Mouse (Mus musculus) heart, postnatal 10 days (tissue): ENCODE measurements at regions not wholly inside any gene's neighbourhood (a gene's known extent, or its start where the extent isn't known, plus 50 kb on each side); places are given as distances from the start of the nearest gene placed in this dataset.

ENCODE experiments used
- DNase-seq, 2 experiments: peaks; one replicate each; pipeline ENCODE4 v3.0.0; 2021
- intact Hi-C: fragments of 180-260 bp; cut with DNase I; formaldehyde crosslinking; loops from one replicate; pipeline ENCODE4 v1.15.1; 2025

GRCm38 (mm10) chr1:92292681-92293380 is 97.3 kb upstream of the Hdac4 start:
- DNase-seq, result no peak
- intact Hi-C loops, result no loop called here

GRCm38 (mm10) chr1:92286966-92287342 is 91.5 kb upstream of the Hdac4 start:
- DNase-seq, result no peak
- intact Hi-C loops, result no loop called here

- no peak for DNase-seq
- intact Hi-C loops, result no loop called here
Measured at GRCm38 (mm10) chr1:92286013-92286965, 90.8 kb upstream of the Hdac4 start.

GRCm38 (mm10) chr1:92284155-92284554 is 88.7 kb upstream of the Hdac4 start:
- intact Hi-C loops, result no loop called here
- no peak for DNase-seq

- intact Hi-C loops, result no loop called here
Measured at GRCm38 (mm10) chr1:92277199-92277747, 81.8 kb upstream of the Hdac4 start.

GRCm38 (mm10) chr1:92275388-92275787 is 79.9 kb upstream of the Hdac4 start:
- no peak for DNase-seq
- intact Hi-C loops, result no loop called here

More at GRCm38 (mm10) chr1:92277199-92277747, 81.8 kb upstream of the Hdac4 start:
- DNase-seq, result no peak

GRCm38 (mm10) chr1:92273760-92274159 is 78.3 kb upstream of the Hdac4 start:
- no peak for DNase-seq
- intact Hi-C loops, result no loop called here

DNA sequence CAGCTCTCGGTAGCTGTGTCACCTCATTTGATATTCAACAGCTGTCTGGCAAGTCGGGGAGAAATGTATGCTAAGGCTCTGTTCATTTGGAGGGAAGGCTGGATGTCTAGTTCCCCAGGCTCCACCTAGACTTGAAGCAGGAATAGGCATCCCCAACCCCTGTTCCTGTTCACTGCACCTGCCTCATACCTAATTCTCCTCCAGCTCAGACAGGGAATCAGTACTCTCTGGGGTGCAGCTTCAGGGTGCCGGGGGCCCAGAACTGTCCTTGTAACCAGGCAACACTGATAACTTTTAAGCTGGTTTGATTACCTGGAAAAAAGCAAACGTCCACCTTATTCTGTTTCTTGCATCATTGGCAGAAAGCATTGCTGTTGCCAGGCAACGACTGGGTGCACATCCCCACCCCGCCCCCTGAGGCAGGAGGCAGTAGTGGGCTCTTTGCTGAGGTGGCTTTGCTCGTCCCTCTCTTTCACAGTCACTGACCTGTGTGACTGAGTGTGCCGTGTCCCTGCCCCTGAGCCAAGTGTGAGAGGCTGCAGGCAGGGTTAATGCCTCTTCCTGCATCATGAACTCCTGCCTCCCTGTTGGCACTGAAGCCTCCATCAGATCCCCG is 76.3 kb upstream of the Hdac4 start:
- DNase-seq, result no peak
- intact Hi-C loops, result no loop called here

DNA sequence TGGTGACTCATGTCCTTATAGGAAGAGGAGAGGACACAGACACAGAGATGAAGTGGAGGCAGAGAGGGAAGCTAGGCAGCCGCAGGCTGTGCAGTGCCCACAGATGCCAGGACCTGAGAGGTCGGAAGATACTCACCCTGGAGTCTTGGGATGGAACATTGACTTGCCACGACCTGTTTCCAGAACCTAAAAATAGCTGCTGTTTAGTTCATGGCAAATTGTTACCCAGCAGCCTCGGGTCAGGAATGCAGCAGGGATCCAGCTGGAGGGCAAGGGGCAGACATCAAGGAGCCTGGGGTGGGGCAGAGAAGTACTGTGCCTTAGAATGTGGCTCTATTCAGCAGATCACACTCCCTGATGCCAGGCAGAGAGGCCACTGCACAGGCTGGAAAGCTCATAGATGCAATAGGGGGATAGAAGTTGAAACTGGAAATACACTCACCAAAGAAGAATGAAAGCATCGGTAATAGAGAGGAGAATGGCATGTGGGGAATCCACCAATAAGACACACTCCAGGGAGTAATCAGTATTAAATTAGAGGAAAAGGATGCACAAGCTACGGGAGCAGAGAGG is 75.1 kb upstream of the Hdac4 start:
- intact Hi-C loops, result no loop called here
- peak; percentile 33 to 51 for DNase-seq

DNA sequence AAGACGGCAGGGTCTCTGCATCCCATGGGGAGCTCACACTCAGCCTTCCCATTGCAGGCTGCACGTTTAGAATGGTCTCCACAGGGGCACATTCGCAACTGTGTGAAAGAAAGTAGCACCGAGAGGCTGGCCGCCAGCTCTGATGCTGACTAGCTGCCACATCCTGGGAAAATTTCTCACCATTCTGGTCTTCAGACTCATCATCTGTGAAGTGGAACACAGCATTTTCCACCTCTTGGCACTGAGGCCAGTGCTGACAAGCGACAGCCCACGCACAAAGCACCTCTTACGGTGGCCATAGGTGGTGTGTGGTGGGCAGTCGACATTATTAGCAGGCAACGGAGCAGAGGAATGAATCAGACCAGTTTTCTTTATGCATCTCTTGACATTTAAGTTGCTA is 74.0 kb upstream of the Hdac4 start:
- DNase-seq, result no peak
- intact Hi-C loops, result loop anchor here (5.0 kb wide), 1 partner anchor 78 kb away; no protein-coding TSS in a partner anchor

DNA sequence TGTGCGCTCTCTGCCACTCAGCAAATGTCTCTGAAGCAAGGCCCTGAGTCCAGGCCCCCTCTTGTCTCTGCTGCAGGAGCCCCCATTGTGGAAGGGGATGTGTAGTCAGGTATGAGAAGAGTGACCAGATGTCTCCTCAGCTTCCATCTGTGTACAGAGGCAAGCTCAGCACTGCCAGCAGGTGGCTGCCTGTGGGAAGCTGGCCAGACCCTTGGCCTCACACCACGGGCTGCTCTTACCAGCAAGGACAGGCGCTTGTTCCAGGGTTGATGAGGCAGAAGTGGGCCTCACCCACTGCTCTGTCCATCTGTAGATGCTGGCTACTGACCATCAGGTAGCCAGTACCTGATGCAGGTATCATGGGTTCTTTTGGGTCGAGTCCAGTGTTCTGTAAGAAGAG is 69.4 kb upstream of the Hdac4 start:
- peak; percentile 69 to 72 for DNase-seq
- intact Hi-C loops, result loop anchor here (5.0 kb wide), 1 partner anchor 82 kb away; no protein-coding TSS in a partner anchor

DNA sequence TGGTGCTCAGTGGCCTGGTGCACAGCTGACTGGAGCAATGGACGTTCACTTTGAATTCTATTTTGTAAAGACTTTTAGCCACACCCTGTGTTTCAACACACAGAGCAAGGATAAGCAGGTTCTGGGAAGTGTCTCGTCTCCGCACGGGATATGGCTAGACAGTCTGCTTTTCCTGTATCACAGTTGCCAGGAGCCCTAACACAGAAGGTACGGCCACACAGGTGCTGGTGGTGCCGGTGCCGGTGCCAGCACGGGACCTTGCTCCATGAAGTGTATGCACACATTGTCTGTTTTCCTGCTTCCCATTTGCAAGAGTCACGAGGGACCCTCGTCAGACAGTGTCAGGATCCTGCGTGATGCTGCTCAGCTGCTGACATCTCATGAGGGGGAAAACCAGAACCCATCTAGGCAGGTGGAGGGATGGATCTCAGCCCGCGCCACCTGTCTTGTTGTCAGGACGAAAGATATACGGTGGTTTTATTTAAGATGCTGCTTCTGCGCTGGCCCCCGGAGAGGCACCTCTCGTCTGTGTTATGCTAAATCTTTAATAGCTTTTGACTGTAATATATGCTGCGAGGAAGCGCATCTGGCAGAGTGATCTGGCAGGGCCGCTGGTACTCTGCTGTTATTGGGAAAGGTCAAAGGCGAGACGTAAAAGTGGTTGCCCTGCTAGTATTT is 64.4 kb upstream of the Hdac4 start:
- intact Hi-C loops, result no loop called here
- DNase-seq, result no peak

DNA sequence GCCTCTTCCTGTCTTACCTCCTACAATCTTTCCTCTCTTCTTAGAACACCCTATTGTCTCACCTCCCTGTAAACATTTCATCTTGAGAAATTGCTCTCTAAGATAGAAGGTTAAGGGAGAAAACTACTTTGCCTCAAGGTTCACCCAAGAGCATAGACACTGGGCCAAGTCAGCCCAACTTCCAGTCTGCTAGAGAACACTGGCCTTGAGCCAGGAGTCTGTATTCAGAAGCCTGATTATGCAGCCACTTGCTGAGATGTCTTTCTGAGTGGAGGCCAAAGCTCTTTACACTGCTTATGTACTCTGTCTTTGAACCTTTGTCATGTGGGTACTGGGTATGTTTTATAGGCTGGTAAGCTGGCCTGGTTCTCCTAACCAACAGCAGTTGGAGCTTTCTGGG is 62.5 kb upstream of the Hdac4 start:
- intact Hi-C loops, result no loop called here
- DNase-seq, result peak in 1 of 2 experiments; percentile 16

DNA sequence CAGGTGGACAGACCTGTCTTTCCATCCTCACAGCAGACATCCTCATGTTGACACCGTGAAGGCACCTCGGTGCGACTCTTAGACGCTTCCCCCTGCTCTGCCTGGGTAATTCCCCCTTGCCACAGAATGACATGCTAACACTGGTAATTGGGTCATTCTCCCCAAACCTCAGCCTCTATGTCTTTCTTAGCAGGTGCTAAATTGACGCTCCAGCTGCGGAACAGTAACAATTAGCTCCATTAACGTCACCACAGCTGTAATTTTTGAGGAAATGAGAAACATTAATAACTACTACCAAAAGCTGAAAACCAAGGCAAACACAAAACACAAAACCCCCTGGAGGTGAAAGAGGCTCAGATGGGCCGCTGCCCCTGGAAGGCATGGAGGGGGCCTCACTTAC is 57.6 kb upstream of the Hdac4 start:
- DNase-seq, result no peak
- intact Hi-C loops, result no loop called here

DNA sequence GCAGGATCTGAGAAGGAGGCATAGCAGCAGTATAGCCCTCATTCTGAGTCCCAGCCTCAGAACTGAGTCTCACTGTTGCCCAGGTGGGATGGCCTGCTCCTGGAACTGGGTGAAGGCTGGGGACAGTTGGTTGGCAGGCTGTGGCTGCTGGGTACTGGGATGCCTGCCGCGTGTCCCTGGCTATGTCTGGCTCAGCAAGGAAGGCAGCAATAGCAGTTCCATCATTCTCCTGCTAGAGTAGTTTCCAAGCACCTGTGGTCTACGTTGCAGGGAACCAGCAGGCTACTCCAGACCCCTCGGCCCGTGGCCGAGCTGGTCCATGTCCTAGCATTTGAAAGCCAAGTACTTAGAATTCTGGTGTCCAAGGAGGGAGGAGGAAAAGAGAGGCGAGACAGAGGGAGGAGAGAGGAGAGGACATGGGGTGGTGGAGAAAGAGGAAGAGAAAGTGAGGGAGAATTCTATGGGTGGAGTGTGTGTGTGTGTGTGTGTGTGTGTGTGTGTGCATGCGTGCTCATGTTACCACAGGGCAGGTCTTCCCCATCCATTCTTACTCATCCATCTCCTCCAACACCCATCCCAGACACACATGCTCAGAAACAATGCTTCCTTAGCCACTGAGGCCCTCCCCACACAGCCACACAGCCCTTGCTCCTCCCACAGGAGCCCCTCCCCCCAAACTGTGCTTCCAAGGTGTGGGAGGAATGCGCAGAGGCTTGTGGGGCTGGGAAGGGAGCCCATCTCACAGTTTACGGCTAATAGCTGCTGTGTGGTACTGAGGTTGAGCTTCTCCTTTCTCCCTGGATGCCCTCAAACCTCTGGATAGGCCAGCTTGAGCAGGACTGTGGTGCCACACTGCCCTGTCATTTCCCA is 55.3 kb upstream of the Hdac4 start:
- intact Hi-C loops, result no loop called here
- no peak for DNase-seq
